Mouse (Mus musculus) cortical plate, adult 2 months (tissue): ENCODE measurements at regions not wholly inside any gene's neighbourhood (a gene's known extent, or its start where the extent isn't known, plus 50 kb on each side); places are given as distances from the start of the nearest gene placed in this dataset.

Experiments used
- CTCF ChIP-seq: fragments of 200-500 bp; IDR thresholded peaks from 2 replicates; pipeline ENCODE4 v1.5.1; 2011; ENCODE audit warnings: mild to moderate bottlenecking, control low read depth, low read length; ENCODE audit not compliant: insufficient read depth; ENCODE audit errors: extremely low read depth
- POLR2A ChIP-seq: fragments of 200-500 bp; IDR thresholded peaks from 2 replicates; pipeline ENCODE4 v1.6.1; 2011; ENCODE audit warnings: mild to moderate bottlenecking, low read length, control low read depth; ENCODE audit not compliant: insufficient read depth; ENCODE audit errors: extremely low read depth

- TF ChIP-seq POLR2A (no peak), CTCF (no peak)
These were observed 118.4 kb downstream of the Matn1 start for GRCm38 (mm10) chr4:131062592-131062991.
